Comparison of ENCODE assay signal across 8 mouse cellular contexts in the genomic region with DNA sequence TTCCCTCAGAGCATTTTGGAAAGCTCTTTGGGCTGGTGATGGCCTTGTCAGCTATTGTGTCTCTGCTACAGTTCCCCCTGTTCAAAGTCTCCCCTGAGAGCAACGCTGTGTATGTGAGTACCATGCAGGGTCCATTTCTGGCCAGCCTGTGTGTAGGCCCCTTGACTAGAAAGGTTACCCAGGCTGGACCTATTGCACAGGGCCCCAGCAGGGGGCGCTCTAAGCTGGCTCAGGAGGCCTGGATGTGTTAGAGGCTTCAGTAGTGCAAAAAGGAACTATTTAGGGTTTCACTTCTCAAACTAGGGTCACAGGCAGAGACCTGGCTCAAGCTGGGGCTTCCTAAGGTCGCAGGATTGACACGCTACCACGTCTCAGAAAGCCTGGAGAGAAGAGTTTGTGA. TPM values are rescaled to one million over a fixed set of nuclear protein-coding genes. Genes with fewer than 3 reads are reported as not detected.
DNase-seq lines count a peak whose midpoint lies in the region; ATAC-seq lines count a peak whose summit lies in the region.

No protein-coding gene starts in this region.

- no peaks in the 10 kb centered on the region for H3K27me3 ChIP-seq in forebrain, embryonic 13.5 days
- H3K27me3 ChIP-seq in forebrain, embryonic 12.5 days: no peaks in the 10 kb centered on the region

- H3K27ac ChIP-seq in forebrain, embryonic 13.5 days: no peak overlapping the region
- H3K27ac ChIP-seq in forebrain, embryonic 12.5 days: no peak overlapping the region

- H3K36me3 ChIP-seq in forebrain, embryonic 13.5 days (ENCODE audit: poor library complexity, severe bottlenecking): no peaks in the 10 kb centered on the region
- no peaks in the 10 kb centered on the region for H3K36me3 ChIP-seq in forebrain, embryonic 12.5 days (replicated peaks)

- H3K9ac ChIP-seq in forebrain, embryonic 13.5 days: no peak overlapping the region
- H3K9ac ChIP-seq in forebrain, embryonic 12.5 days: no peak overlapping the region

- 57% methylated on average over 5 of the region's 5 CpGs for WGBS in forebrain, embryonic 13.5 days
- 63% methylated on average over 5 of the region's 5 CpGs for WGBS in forebrain, embryonic 12.5 days

- DNase-seq in R1 (ENCODE audit: low read depth, low spot score): peak; percentile 47
- DNase-seq in embryo, embryonic 10.5 days (ENCODE audit: low spot score): peak; percentile 74
- peak; percentile 64 for DNase-seq in induced T-regulatory cell, adult 2 months (ENCODE audit: low read depth)
- DNase-seq in left cerebral cortex, adult 11 months (ENCODE audit: low spot score): peak; percentile 5
- DNase-seq in lung, postnatal 4 days: peak; percentile 68 to 74
- peak; percentile 67 to 80 for DNase-seq in spleen, adult 18-20 months

- 0 out of 2 replicates have a peak, but pooled peaks have one; percentile 3 for ATAC-seq in forebrain, embryonic 13.5 days
- no peak for ATAC-seq in forebrain, embryonic 12.5 days (ENCODE audit: low FRiP score)

- H3K4me2 ChIP-seq in forebrain, embryonic 13.5 days: no peak overlapping the region
- H3K4me2 ChIP-seq in forebrain, embryonic 12.5 days: no peak overlapping the region

- H3K4me1 ChIP-seq in forebrain, embryonic 13.5 days: no peaks in the 10 kb centered on the region
- no peaks in the 10 kb centered on the region for H3K4me1 ChIP-seq in forebrain, embryonic 12.5 days

- no peaks in the 10 kb centered on the region for H3K9me3 ChIP-seq in forebrain, embryonic 13.5 days (replicated peaks)
- H3K9me3 ChIP-seq in forebrain, embryonic 12.5 days: no peaks in the 10 kb centered on the region

- H3K4me3 ChIP-seq in forebrain, embryonic 13.5 days: no peak overlapping the region
- H3K4me3 ChIP-seq in forebrain, embryonic 12.5 days (replicated peaks): no peak overlapping the region

RNA-seq across cellular contexts. Expression of gene Slc43a3, which starts 19.9 kb away (rescaled TPM):
- polyA plus RNA-seq in forebrain, embryonic 13.5 days (2015; fragmentation: Nextera tagmentation; extraction: Ambion mirVana): 5.9 and 6.6 TPM in 2 replicates
- 10.1 and 11.3 TPM in 2 replicates for polyA plus RNA-seq in forebrain, embryonic 12.5 days (2016; fragmentation: Nextera tagmentation; extraction: Ambion mirVana)

RNA-seq across cellular contexts. Expression of gene Prg2, which starts 24.0 kb away (rescaled TPM):
- polyA plus RNA-seq in forebrain, embryonic 13.5 days (2015; fragmentation: Nextera tagmentation; extraction: Ambion mirVana): 0.44 TPM in 1 of 2 replicates, not detected in the other
- polyA plus RNA-seq in forebrain, embryonic 12.5 days (2016; fragmentation: Nextera tagmentation; extraction: Ambion mirVana): not detected in 2 replicates

RNA-seq across cellular contexts. Expression of gene Prg3, which starts 31.7 kb away (rescaled TPM):
- polyA plus RNA-seq in forebrain, embryonic 13.5 days (2015; fragmentation: Nextera tagmentation; extraction: Ambion mirVana): not detected in 2 replicates
- not detected in 2 replicates for polyA plus RNA-seq in forebrain, embryonic 12.5 days (2016; fragmentation: Nextera tagmentation; extraction: Ambion mirVana)

Comparison
In these comparisons a context has a peak if more than half of its experiments do, and no peak if none do; other contexts are left out.
1. DNase-seq: peak in every context shown above with its lines; median percentile 74 in embryo, embryonic 10.5 days; 74 in spleen, adult 18-20 months; 71 in lung, postnatal 4 days; 64 in induced T-regulatory cell, adult 2 months; 47 in R1; 5 in left cerebral cortex, adult 11 months.